Mouse (Mus musculus): Measurements from ENCODE around the gene Necab3. TPM values are rescaled to one million over a fixed set of nuclear protein-coding genes. Genes with fewer than 3 reads are reported as not detected.
A peak's percentile ranks its signal among the peaks of the same experiment; 100 is the strongest.

The Necab3 gene
- 0.94 and 1.6 TPM in 2 replicates for polyA plus RNA-seq (2016; fragmentation: Nextera tagmentation; extraction: Ambion mirVana)

DNA sequence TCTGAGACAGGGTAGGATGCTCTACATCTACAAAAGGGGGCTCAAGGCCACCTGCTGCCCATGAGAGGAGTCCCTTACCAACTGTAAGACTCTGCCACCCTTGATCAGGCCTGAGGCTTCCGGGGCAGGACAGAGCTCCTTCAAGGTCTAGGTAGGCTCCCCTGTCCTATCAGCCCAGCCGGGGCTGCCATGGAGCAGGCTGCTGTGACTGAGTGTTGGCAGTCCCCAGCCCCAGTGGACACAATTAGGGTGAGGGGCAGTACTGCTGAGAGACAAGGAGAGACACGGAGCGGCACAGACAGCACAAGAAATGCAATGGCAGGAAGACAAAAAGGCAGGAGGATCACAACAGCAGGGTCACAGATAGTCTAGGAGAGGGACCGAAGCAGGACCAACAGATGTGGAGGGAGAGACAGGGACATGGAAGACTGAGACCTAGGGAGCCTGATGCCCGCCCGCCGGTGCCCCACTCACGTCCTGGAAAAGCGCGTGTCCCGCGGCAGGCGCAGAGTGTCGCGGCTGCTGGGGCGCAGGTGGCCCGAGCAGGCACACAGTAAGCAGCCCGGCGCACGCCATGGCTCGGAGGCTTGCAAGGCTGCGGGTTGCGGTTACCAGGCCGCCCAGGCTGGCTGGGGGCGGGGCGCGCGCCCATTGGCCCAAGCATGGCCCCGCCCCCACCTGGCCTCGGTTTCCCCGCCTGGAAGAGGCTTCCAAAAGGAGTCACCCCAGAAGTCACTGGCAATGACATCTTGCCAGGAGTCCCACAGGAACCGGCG, at the start of gene Necab3:
Gene Necab3 (minus strand): TSS at position 627 of the 776 bp plus-strand sequence.
- 2% methylated on average over 34 of the region's 34 CpGs for WGBS
- Histone ChIP-seq H3K27ac (peak within 1 kb of the TSS; percentile 67), H3K36me3 (peaks cover 35% of the 10 kb centered on the region), H3K4me1 (peaks cover 28% of the 10 kb centered on the region), H3K4me3 (peak within 1 kb of the TSS; percentile 58), H3K27me3 (ENCODE audit: insufficient read depth, poor library complexity, severe bottlenecking) (peaks cover 41% of the 10 kb centered on the region), H3K9me3 (no peaks in the 10 kb centered on the region)
- DNase-seq (ENCODE audit: low spot score): no peak

DNA sequence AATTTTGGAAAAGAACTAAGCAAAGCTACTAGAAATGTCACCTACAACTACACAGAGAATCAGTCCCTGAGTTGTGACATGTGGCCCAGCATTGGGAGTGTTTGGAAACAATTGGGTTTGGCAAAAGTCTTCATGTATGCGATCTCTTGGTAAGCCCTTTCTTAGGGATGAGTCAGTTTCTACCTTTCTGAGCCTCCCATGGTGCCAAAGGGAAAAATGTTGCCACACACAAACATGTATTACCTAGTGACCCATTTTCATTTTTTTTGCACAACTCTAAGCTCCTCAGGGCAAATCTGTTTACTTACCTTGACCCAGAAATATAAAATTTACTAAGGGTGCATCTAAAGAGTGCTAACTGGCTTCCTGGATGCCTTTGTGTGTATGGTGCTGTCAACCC, 48.3 kb upstream of the Necab3 start:
- DNase-seq (ENCODE audit: low spot score): no peak
- no peak overlapping the region for H3K4me3 ChIP-seq
- no peaks in the 10 kb centered on the region for H3K36me3 ChIP-seq
- H3K27ac ChIP-seq: no peak overlapping the region
- peaks cover 13% of the 10 kb centered on the region; the same call in 1 of the 2 replicates for H3K27me3 ChIP-seq (ENCODE audit: insufficient read depth, poor library complexity, severe bottlenecking)
- 75% methylated on average over 1 of the region's 1 CpGs for WGBS
- H3K4me1 ChIP-seq: peaks cover 14% of the 10 kb centered on the region
- no peaks in the 10 kb centered on the region for H3K9me3 ChIP-seq

DNA sequence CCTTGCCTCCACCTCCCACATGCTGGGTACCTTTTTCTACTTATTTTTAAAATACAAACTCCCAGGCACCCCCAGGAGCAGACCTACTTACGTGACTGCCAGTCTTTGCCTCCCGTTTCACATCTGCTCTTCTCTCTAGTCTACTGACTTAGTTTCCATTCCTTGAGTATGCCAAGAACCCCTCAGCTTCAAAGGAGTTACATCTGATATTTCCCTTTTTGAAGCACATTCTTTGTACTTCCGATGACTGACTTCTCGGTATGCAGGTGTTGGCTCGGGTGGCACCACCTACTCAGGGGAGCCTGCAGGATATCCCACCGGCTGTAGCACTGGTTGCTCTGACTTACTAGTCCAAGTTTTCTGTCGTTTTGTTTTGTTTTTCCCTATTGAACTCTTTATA, 45.5 kb upstream of the Necab3 start:
- no peak for DNase-seq (ENCODE audit: low spot score)
- Histone ChIP-seq H3K4me3 (peak overlapping the region; percentile 79), H3K36me3 (no peaks in the 10 kb centered on the region), H3K9me3 (no peaks in the 10 kb centered on the region), H3K27ac (peak overlapping the region; percentile 92), H3K27me3 (ENCODE audit: insufficient read depth, poor library complexity, severe bottlenecking) (peaks cover 13% of the 10 kb centered on the region; the same call in 1 of the 2 replicates), H3K4me1 (peaks cover 14% of the 10 kb centered on the region)
- 36% methylated on average over 7 of the region's 7 CpGs for WGBS

DNA sequence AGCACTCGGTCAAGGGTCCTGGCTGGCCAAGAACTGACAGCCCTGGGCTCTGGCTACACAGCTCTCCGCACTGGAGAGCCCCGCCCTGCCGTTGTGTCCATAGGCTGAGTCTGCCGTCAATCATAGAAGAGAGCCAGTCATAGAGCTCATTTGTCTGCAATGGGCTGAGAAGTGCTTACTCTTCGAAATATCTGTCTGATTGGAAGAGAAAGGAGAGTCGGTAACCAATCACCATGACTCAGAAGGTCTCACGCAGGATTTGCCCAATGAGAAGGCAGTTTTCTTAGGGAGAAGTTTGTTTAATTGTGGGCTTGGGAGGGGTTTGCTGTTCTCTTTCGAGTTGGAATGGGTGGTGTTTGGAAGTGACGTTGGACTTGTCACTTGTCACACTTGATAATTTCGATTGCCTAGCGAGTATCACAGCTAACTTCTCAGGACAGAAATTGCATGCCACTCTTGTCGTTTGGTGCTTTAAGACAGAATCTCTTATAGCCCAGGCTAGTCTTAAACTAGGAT, 45.0 kb upstream of the Necab3 start, which contains the start of gene Pxmp4:
Gene Pxmp4 (minus strand): TSS at position 71 of the 516 bp plus-strand sequence.
- DNase-seq (ENCODE audit: low spot score): peak; percentile 99
- H3K9me3 ChIP-seq: no peaks in the 10 kb centered on the region
- peaks cover 12% of the 10 kb centered on the region; the same call in 1 of the 2 replicates for H3K27me3 ChIP-seq (ENCODE audit: insufficient read depth, poor library complexity, severe bottlenecking)
- peak within 1 kb of the TSS; percentile 79 for H3K4me3 ChIP-seq
- H3K36me3 ChIP-seq: no peaks in the 10 kb centered on the region
- peak within 1 kb of the TSS; percentile 92 for H3K27ac ChIP-seq
- under 1% methylated on average over 13 of the region's 13 CpGs for WGBS
- H3K4me1 ChIP-seq: peaks cover 14% of the 10 kb centered on the region

DNA sequence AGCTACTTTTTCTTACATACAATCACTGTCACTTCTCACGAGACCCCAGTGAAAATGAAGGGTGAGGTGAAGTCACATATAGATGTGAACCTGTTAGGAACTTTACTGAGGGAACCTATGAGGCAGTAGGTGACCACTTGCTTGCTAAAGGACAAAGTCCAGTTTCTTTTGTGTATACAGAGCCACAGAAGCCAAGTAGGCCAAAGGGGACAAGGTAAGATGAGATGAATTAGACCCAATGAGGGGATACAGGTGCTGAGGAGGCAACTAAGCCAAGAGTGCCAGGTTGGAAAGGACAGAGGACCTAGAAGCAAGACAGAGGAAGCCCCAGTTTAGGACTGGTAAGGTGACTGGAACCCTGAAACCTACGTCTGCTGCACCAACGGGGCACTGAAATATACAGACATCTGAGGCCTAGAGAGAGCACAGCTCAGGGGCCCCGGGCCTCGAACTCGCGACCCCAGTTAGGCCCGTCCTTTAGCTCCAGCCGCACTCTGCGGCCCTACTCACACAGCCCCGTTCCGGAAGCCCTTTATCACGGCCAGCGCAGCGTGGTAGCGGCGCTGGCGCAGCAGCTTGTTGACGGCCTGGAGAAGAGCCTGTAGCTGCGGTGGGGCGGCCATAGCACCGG, 44.4 kb upstream of the Necab3 start:
- peaks cover 6% of the 10 kb centered on the region; the same call in 1 of the 2 replicates for H3K27me3 ChIP-seq (ENCODE audit: insufficient read depth, poor library complexity, severe bottlenecking)
- H3K9me3 ChIP-seq: no peaks in the 10 kb centered on the region
- peak overlapping the region; percentile 79 for H3K4me3 ChIP-seq
- H3K4me1 ChIP-seq: peaks cover 14% of the 10 kb centered on the region
- H3K27ac ChIP-seq: peak overlapping the region; percentile 92
- WGBS: 16% methylated on average over 22 of the region's 22 CpGs
- no peak for DNase-seq (ENCODE audit: low spot score)
- no peaks in the 10 kb centered on the region for H3K36me3 ChIP-seq

DNA sequence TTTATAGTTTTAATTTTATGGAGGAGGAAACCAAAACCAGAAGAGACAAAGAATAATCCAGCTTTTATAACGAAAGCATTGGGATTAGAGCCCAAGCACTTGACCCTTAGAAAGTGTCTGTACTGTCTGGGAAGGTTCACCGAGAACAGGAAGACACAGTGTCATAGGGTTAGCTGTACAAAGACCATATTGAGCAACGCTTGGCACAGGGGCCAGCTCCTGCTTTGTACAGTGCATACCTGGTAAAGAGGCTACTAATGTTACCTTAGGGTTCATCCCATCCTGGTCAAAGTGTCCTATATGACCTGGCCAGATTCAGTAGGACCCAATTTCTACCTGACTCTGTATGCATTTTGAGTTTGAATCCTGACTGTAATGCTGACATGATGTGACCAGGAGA, 42.6 kb upstream of the Necab3 start:
- H3K9me3 ChIP-seq: no peaks in the 10 kb centered on the region
- H3K27me3 ChIP-seq (ENCODE audit: insufficient read depth, poor library complexity, severe bottlenecking): no peaks in the 10 kb centered on the region
- peaks cover 14% of the 10 kb centered on the region for H3K4me1 ChIP-seq
- no peak overlapping the region for H3K4me3 ChIP-seq
- H3K27ac ChIP-seq: no peak overlapping the region
- DNase-seq (ENCODE audit: low spot score): no peak
- 68% methylated on average over 3 of the region's 3 CpGs for WGBS
- no peaks in the 10 kb centered on the region for H3K36me3 ChIP-seq

DNA sequence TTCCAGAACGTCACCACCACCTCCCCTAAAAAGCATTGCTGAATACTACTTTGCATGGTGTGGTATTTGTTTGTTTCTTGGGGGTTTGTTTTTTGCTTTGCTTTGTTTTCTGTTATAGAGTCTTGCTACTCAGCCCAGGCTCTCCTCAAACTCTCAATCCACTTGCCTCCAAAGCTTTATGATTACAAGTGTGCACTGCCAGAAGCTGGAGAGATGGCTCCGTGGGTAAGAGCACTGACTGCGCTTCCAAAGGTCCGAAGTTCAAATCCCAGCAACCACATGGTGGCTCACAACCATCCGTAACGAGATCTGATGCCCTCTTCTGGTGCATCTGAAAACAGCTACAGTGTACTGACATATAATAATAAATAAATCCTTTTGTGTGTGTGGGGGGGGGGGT, 41.9 kb upstream of the Necab3 start:
- WGBS: 69% methylated on average over 6 of the region's 6 CpGs
- Histone ChIP-seq H3K27ac (no peak overlapping the region), H3K4me1 (peaks cover 14% of the 10 kb centered on the region), H3K9me3 (no peaks in the 10 kb centered on the region), H3K4me3 (no peak overlapping the region), H3K36me3 (no peaks in the 10 kb centered on the region), H3K27me3 (ENCODE audit: insufficient read depth, poor library complexity, severe bottlenecking) (no peaks in the 10 kb centered on the region)
- DNase-seq (ENCODE audit: low spot score): no peak

DNA sequence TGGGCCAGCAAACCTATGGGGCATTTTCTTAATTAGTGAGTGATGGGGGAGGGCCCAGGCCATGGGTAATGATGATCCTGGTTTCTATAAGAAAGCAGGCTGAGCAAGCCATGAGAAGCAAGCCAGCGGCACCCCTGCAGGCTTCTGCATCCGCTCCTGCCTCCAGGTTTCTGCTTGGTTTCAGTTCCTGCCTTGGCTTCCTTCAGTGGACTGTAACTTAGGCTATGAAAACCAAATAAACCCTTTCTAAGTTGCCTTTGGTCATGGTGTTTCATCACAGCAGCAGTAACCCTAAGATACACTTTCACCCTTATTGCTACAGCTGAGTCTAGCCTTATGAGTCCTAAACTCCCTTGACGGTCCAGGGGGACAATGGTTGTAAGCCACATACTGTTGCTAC, 38.7 kb upstream of the Necab3 start:
- H3K36me3 ChIP-seq: peaks cover 8% of the 10 kb centered on the region; the same call in 1 of the 2 replicates
- 0 out of 2 replicates have a peak, but pooled peaks cover under 1% of the 10 kb centered on the region for H3K4me1 ChIP-seq
- no peaks in the 10 kb centered on the region for H3K9me3 ChIP-seq
- H3K27ac ChIP-seq: no peak overlapping the region
- 83% methylated on average over 3 of the region's 3 CpGs for whole genome bisulfite sequencing
- no peak for DNase-seq (ENCODE audit: low spot score)
- H3K27me3 ChIP-seq (ENCODE audit: insufficient read depth, poor library complexity, severe bottlenecking): no peaks in the 10 kb centered on the region
- H3K4me3 ChIP-seq: no peak overlapping the region

DNA sequence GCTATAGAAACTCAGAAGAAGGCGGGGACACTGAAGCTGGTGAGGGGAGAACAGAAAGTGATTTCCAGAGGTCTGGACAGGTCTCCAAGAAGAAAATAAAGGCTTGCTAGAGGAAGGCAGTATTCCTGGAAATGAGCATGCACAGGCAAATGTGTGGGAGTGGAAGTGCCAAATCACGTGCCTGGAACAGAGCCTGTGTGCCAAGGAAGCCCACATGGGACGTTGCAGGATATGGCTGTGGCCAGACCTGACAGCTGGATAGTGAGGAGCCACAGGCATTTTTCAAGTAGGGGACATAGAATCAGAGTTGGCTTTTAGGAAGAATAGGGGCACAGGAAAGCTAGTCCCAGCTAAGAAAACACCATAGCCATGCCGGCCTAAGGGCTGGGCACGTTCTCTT, 37.1 kb upstream of the Necab3 start:
- H3K36me3 ChIP-seq: peaks cover 8% of the 10 kb centered on the region; the same call in 1 of the 2 replicates
- no peaks in the 10 kb centered on the region for H3K4me1 ChIP-seq
- WGBS: 73% methylated on average over 5 of the region's 5 CpGs
- no peaks in the 10 kb centered on the region for H3K27me3 ChIP-seq (ENCODE audit: insufficient read depth, poor library complexity, severe bottlenecking)
- no peak overlapping the region for H3K27ac ChIP-seq
- H3K4me3 ChIP-seq: no peak overlapping the region
- no peak for DNase-seq (ENCODE audit: low spot score)
- no peaks in the 10 kb centered on the region for H3K9me3 ChIP-seq

DNA sequence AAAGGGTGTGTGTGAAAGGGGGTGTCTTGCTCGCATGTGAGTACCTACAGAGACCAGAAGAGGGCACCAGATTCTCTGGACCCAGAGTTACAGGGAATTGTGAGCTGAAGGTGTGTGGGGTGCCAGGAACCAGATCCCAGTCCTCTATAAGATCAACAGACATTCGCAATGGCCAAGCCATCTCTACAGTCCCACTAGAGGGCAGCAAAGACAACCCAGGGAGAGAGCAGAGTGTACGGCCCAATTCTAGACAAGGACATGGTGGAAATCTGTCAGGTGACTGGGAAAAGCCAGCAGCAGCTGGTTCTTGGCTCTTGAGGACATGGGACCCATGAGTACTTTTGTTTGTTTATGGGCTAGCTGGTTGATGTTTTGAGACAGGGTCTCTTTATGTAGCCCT, 34.3 kb upstream of the Necab3 start:
- DNase-seq (ENCODE audit: low spot score): no peak
- H3K4me1 ChIP-seq: no peaks in the 10 kb centered on the region
- 60% methylated on average over 3 of the region's 3 CpGs for WGBS
- H3K27ac ChIP-seq: no peak overlapping the region
- H3K9me3 ChIP-seq: no peaks in the 10 kb centered on the region
- no peaks in the 10 kb centered on the region for H3K27me3 ChIP-seq (ENCODE audit: insufficient read depth, poor library complexity, severe bottlenecking)
- no peak overlapping the region for H3K4me3 ChIP-seq
- H3K36me3 ChIP-seq: peaks cover 8% of the 10 kb centered on the region; the same call in 1 of the 2 replicates

DNA sequence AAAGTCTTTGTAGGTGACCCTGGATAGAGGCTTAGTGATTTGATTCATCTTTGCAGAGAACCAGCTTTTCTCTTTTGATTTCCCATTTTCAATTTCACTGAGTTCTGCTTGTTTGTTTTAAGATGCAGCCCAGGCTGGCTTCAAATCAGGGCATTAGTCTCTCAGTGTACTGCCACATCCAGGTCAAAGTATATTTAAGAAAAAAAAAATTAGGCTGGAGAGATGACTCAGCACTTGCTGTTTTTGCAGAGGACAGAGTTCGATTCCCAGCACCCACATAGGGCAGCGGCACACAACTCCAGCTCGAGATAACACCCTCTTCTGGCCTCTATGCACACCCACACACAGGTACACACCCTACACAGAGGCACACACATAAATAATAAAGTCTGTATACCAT, 32.5 kb upstream of the Necab3 start:
- H3K36me3 ChIP-seq: peaks cover 8% of the 10 kb centered on the region; the same call in 1 of the 2 replicates
- no peaks in the 10 kb centered on the region for H3K9me3 ChIP-seq
- WGBS: 82% methylated on average over 3 of the region's 3 CpGs
- no peak overlapping the region for H3K4me3 ChIP-seq
- H3K27ac ChIP-seq: no peak overlapping the region
- no peaks in the 10 kb centered on the region for H3K27me3 ChIP-seq (ENCODE audit: insufficient read depth, poor library complexity, severe bottlenecking)
- no peaks in the 10 kb centered on the region for H3K4me1 ChIP-seq
- DNase-seq (ENCODE audit: low spot score): no peak

DNA sequence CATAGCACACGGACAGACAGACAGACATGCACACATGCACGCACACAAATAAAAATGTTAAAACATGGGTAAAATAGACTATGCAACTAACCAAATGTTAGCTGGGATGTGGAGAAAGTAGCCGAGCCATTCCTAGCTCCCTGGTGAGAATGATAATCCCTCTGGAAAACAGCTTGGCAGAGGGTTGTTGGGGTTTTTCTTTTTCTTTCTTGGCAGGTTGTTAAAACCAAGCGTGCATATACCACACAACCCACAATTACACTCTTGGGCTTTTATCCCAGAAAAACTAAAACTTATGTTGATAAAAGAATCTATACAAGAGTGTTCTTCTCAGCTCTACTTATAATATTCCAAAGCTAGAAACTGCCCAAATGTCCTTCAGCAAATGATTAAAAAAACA, 30.4 kb upstream of the Necab3 start:
- 80% methylated on average over 4 of the region's 4 CpGs for WGBS
- Histone ChIP-seq H3K27ac (no peak overlapping the region), H3K36me3 (peaks cover 8% of the 10 kb centered on the region; the same call in 1 of the 2 replicates), H3K27me3 (ENCODE audit: insufficient read depth, poor library complexity, severe bottlenecking) (no peaks in the 10 kb centered on the region), H3K9me3 (no peaks in the 10 kb centered on the region), H3K4me3 (no peak overlapping the region), H3K4me1 (peaks cover 10% of the 10 kb centered on the region)
- no peak for DNase-seq (ENCODE audit: low spot score)

DNA sequence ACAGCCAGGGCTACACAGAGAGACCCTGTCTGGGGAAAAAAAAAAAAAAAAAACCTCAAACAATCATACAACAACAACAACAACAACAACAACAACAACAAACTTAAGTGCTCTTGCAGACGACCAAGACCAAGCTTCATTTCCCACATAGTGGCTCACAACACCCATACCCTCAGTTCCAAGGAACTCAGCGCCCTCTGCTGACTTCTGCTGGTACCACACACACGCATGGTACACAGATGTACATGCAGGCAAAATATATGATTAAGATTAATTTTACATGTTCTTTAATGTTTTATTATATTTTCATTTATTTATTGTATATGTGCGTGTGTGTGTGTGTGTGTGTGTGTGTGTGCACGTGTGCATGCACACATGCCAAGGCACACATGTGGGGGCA, 27.7 kb upstream of the Necab3 start:
- no peak for DNase-seq (ENCODE audit: low spot score)
- no peaks in the 10 kb centered on the region; the same call in 1 of the 2 replicates for H3K36me3 ChIP-seq
- H3K9me3 ChIP-seq: no peaks in the 10 kb centered on the region
- no peak overlapping the region for H3K4me3 ChIP-seq
- H3K27ac ChIP-seq: no peak overlapping the region
- 66% methylated on average over 5 of the region's 5 CpGs for WGBS
- H3K4me1 ChIP-seq: peaks cover 17% of the 10 kb centered on the region
- H3K27me3 ChIP-seq (ENCODE audit: insufficient read depth, poor library complexity, severe bottlenecking): no peaks in the 10 kb centered on the region
